Mouse (Mus musculus) embryonic facial prominence, embryonic 15.5 days (tissue): ENCODE measurements at regions not wholly inside any gene's neighbourhood (a gene's known extent, or its start where the extent isn't known, plus 50 kb on each side); places are given as distances from the start of the nearest gene placed in this dataset.
A peak's percentile ranks its signal among the peaks of the same experiment; 100 is the strongest.

Experiments used
- ATAC-seq: fragments of 200-750 bp; cut with Nextera tagmentation; 2 replicates; pipeline ENCODE4 v1.8.0; 2017; ENCODE audit warnings: low read depth, moderate TSS enrichment; ENCODE audit not compliant: insufficient number of reproducible peaks, low FRiP score, low TSS enrichment
- H3K27ac ChIP-seq: fragments of 300-500 bp; sonication (generic); replicated peaks from 2 replicates; pipeline ENCODE4 v1.5.1; 2015; ENCODE audit warnings: mild to moderate bottlenecking, inconsistent platforms
- H3K27me3 ChIP-seq: fragments of 300-500 bp; sonication (generic); 2 replicates; pipeline ENCODE4 v1.6.1; 2015; ENCODE audit warnings: inconsistent platforms
- H3K36me3 ChIP-seq: fragments of 300-500 bp; sonication (generic); 2 replicates; pipeline ENCODE4 v1.6.1; 2015; ENCODE audit warnings: mild to moderate bottlenecking, inconsistent platforms
- H3K4me1 ChIP-seq: fragments of 300-500 bp; sonication (generic); 2 replicates; pipeline ENCODE4 v1.6.1; 2015; ENCODE audit warnings: inconsistent platforms
- H3K4me2 ChIP-seq: fragments of 300-500 bp; sonication (generic); replicated peaks from 2 replicates; pipeline ENCODE4 v1.6.1; 2015; ENCODE audit warnings: mild to moderate bottlenecking, inconsistent platforms
- H3K4me3 ChIP-seq: fragments of 300-500 bp; sonication (generic); replicated peaks from 2 replicates; pipeline ENCODE4 v1.5.1; 2015; ENCODE audit warnings: mild to moderate bottlenecking, inconsistent platforms
- H3K9ac ChIP-seq: fragments of 300-500 bp; sonication (generic); 2 replicates; pipeline ENCODE4 v1.6.1; 2015; ENCODE audit warnings: inconsistent platforms
- H3K9me3 ChIP-seq: fragments of 300-500 bp; sonication (generic); replicated peaks from 2 replicates; pipeline ENCODE4 v1.6.1; 2016; ENCODE audit warnings: inconsistent platforms
- WGBS: fragments of 180-500 bp; shearing (Covaris S2); methylation state at CpG from one replicate; pipeline ENCODE4 v1.1.7; 2015; 5-methylcytosine and 5-hydroxymethylcytosine counted together

DNA sequence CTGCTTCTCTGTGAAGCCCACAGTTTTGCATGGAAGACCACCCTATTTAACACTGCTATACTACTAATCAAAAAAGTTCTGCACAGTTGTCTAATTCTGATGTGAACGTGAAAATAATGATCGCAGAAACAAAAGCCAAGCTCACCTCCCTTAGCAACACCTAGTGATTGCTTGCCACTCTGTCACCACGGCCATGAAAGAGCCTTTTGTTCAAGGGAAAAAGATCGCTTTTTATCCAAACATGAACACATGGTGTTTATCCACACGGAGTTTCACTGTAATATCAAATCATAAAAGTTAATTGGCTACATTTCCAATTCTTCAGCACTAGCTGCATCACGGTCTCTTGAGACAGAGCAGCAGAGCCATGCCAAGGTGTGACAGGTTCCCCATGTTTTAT is 85.1 kb downstream of the Cartpt start:
- Histone ChIP-seq H3K4me3 (no peak overlapping the region), H3K9me3 (no peaks in the 10 kb centered on the region)

DNA sequence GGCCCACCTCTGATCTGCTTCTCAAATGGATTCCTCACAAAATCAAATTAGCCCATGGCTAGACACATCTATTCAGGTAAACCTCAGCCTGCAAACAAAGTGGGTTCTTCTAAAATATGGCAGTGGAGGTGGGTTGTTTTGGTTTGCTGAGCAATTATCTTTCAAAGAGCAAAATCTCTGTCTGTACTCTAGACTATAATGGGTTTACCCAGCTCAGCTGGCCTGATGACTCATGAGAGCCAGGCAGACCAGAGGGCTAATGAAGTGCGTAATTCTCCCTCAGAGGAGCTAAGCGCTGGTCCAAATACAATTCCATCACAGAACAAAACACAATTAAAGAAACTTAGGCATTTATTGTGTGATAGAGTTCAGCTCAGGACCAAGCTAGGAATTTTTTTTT is 86.1 kb downstream of the Cartpt start:
- 0 out of 2 replicates have a peak, but pooled peaks cover 7% of the 10 kb centered on the region for H3K4me1 ChIP-seq
- no peak overlapping the region for H3K4me2 ChIP-seq
- H3K36me3 ChIP-seq = no peaks in the 10 kb centered on the region
- H3K9me3 ChIP-seq = no peaks in the 10 kb centered on the region
- H3K4me3 ChIP-seq = no peak overlapping the region
- 66% methylated on average over 2 of the region's 2 CpGs for WGBS
- H3K9ac ChIP-seq = no peak overlapping the region
- no peaks in the 10 kb centered on the region for H3K27me3 ChIP-seq
- ATAC-seq = no peak
- H3K27ac ChIP-seq = no peak overlapping the region

More for the DNA sequence above, 85.1 kb downstream of the Cartpt start:
- no peaks in the 10 kb centered on the region for H3K36me3 ChIP-seq
- H3K4me2 ChIP-seq = no peak overlapping the region
- no peak for ATAC-seq
- H3K4me1 ChIP-seq = 0 out of 2 replicates have a peak, but pooled peaks cover 7% of the 10 kb centered on the region
- 73% methylated on average over 6 of the region's 6 CpGs for WGBS
- H3K9ac ChIP-seq = no peak overlapping the region
- H3K27ac ChIP-seq = no peak overlapping the region
- no peaks in the 10 kb centered on the region for H3K27me3 ChIP-seq

DNA sequence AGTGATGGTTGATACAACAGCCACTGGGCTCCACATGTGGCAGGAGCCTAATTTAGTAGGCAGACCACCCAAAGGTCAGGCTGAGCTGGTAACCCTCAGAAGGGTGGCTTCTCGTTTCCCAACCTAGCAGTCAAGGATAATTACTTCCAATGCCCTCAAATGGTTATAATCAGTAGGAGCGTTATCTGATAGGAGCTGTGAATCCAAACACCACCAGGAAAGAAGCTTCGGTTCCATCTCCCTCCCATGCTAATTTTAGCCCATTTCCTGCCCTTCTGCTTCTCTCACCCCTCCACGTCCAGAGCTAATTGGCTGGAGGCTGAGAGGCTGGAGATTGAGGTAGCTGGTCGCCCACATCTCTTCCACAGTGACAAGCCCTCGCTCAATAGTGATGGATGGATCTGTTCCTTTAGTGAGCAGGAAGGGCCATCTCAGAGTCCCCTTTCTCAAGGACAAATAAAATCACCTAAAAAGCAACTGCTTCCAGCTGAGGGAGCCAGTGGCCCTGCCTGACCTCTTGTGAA is 86.8 kb downstream of the Cartpt start:
- Histone ChIP-seq H3K27ac (no peak overlapping the region), H3K9ac (no peak overlapping the region), H3K4me2 (no peak overlapping the region), H3K9me3 (no peaks in the 10 kb centered on the region), H3K4me1 (0 out of 2 replicates have a peak, but pooled peaks cover 7% of the 10 kb centered on the region), H3K36me3 (no peaks in the 10 kb centered on the region), H3K27me3 (no peaks in the 10 kb centered on the region), H3K4me3 (no peak overlapping the region)
- WGBS = 47% methylated on average over 6 of the region's 6 CpGs
- ATAC-seq = no peak

DNA sequence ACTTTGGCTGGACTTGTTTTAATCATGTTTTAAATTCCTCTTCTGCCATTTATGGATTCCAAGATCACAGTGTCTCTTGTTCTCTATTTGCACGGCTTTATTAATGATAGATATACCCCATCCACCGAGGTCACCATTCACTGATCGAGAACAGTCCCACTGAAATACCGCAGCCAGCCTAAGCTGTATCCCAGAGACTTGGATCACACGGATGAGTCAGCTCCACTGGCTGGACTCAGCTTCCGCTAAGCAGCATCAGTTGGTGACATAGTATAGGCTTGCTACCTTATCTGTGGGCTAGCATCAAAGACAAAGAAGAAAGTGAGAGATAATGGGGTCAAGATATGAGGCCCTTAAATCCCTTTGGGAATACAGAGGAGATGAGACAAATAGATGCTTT is 106.4 kb downstream of the Cartpt start:
- 47% methylated on average over 6 of the region's 6 CpGs for WGBS
- peaks cover 17% of the 10 kb centered on the region for H3K4me1 ChIP-seq
- H3K4me3 ChIP-seq = no peak overlapping the region
- no peaks in the 10 kb centered on the region for H3K27me3 ChIP-seq
- ATAC-seq = no peak
- no peaks in the 10 kb centered on the region for H3K9me3 ChIP-seq
- H3K9ac ChIP-seq = no peak overlapping the region
- peak overlapping the region; percentile 55 for H3K27ac ChIP-seq
- no peak overlapping the region for H3K4me2 ChIP-seq
- H3K36me3 ChIP-seq = no peaks in the 10 kb centered on the region

DNA sequence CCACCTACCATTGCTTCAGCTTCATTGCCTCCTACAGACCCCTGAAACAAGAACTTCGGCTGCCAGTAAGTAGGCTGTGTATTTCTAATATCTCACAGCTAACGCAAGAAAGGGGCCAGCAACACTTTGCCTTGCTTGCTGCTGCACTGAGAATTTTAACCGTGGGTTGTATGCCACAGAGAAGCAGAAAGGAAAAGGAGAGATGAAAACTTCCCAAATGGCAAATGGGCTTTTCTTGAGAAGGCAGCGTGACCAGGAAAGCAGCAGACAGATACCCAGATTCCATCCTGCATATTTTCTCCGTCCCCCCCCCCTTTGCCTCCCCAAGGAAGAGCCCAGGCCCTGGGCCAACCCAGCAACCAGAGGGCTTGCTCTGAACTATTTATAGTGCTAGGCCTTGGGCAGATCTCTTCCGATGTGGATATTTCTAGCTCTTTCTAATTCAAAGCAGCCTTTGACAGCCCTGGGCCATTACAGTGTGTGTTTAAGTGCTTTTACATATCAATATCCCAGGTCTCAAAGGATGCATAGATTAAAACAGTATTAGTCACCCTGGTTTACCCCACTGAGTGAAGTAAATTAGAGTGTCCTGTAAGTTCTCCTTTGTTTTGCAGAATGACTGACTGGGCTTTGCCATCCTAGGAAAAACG is 107.0 kb downstream of the Cartpt start:
- H3K27me3 ChIP-seq = no peaks in the 10 kb centered on the region
- H3K4me2 ChIP-seq = no peak overlapping the region
- no peak overlapping the region for H3K4me3 ChIP-seq
- 23% methylated on average over 7 of the region's 7 CpGs for WGBS
- H3K4me1 ChIP-seq = peaks cover 17% of the 10 kb centered on the region
- ATAC-seq = peak; percentile 47
- no peaks in the 10 kb centered on the region for H3K36me3 ChIP-seq
- H3K27ac ChIP-seq = peak overlapping the region; percentile 55
- H3K9ac ChIP-seq = no peak overlapping the region
- H3K9me3 ChIP-seq = no peaks in the 10 kb centered on the region

DNA sequence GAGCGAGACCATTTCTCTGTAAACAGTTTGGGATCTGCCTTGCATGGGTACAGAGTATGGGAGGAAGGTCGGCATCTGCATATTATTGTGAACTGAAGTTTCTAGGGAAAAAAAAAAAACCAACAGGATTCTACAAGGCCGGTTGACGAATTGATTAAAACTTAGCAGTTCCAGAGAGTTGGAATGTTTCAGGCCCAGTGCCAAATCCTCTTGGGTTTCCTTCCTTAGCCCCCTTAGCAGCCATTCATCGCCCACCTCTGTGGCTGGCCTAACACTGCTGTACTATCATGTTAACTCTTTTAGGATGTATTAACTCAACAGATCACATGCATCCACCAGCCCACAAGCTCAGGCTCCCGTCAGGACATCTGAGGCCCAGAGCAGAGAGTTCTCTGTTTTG is 107.9 kb downstream of the Cartpt start:
- H3K4me3 ChIP-seq = no peak overlapping the region
- no peaks in the 10 kb centered on the region for H3K36me3 ChIP-seq
- no peak overlapping the region for H3K4me2 ChIP-seq
- ATAC-seq = no peak
- no peak overlapping the region for H3K9ac ChIP-seq
- peak overlapping the region; percentile 55; the same call in 1 of the 2 replicates for H3K27ac ChIP-seq
- 32% methylated on average over 6 of the region's 6 CpGs for WGBS
- peaks cover 17% of the 10 kb centered on the region for H3K4me1 ChIP-seq
- no peaks in the 10 kb centered on the region for H3K9me3 ChIP-seq
- no peaks in the 10 kb centered on the region for H3K27me3 ChIP-seq

DNA sequence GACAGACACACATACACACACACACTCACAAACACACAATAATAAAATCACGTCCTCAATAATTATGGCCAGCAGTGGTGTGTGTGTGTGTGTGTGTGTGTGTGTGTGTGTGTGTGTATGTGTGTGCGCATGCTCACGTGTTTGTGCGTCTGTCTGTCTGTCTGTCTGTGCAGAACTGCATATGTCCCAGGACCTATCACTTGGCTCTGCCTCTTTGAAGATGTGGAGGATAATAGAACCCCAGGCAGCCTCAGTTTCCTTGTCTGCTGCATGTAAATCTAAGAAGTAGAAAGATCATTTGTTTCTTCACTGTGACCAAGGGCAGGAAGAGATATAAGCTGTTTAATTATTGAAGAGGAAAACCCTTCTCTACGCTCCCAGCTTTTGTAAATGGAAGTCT is 109.9 kb downstream of the Cartpt start:
- Histone ChIP-seq H3K4me3 (no peak overlapping the region), H3K9me3 (no peaks in the 10 kb centered on the region), H3K4me2 (no peak overlapping the region), H3K9ac (no peak overlapping the region), H3K4me1 (peaks cover 17% of the 10 kb centered on the region), H3K27me3 (no peaks in the 10 kb centered on the region), H3K27ac (no peak overlapping the region), H3K36me3 (no peaks in the 10 kb centered on the region)
- 89% methylated on average over 5 of the region's 5 CpGs for WGBS
- ATAC-seq = no peak

DNA sequence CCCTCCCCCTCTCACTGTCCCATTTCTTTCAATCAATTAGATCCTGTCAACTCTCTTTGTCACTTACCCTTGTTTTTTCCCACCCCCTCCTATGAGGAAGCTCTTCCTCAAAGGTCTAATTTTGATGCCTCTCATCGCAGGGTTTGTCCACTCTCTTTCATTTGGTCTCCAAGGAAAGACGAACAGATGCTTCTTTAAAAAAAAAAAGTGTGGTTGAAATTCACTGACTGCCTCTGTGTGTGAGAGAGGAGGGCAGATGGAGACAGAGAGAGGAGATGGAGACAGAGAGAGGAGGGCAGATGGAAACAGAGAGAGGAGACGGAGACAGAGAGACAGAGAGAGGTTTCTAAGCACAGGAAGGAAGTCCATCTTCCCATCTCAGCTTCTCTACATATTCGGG is 113.1 kb downstream of the Cartpt start:
- H3K9ac ChIP-seq = no peak overlapping the region
- WGBS = 57% methylated on average over 4 of the region's 4 CpGs
- no peak for ATAC-seq
- no peaks in the 10 kb centered on the region for H3K9me3 ChIP-seq
- H3K36me3 ChIP-seq = no peaks in the 10 kb centered on the region
- no peak overlapping the region for H3K4me2 ChIP-seq
- H3K4me1 ChIP-seq = peaks cover 11% of the 10 kb centered on the region; the same call in 1 of the 2 replicates
- no peak overlapping the region for H3K27ac ChIP-seq
- H3K4me3 ChIP-seq = no peak overlapping the region
- H3K27me3 ChIP-seq = no peaks in the 10 kb centered on the region

DNA sequence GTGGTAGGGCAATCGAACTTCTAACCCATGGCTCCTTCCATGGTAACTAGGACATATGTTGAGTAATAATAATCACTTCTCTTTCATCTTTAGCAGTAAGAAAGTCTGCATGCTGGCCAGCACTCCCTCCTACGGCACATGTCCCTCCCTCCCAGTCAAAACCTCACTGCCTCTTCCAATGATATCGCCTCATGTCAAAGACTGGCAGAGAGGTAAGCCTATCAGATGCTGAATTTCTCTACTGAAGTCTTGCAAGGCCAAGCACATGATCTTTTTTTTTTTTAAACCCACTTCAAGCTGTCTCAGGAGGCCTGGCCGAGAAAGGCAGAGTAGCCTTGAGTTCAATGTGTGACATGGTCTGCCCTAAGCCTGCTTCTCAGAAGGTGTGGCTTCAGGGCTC is 115.5 kb downstream of the Cartpt start:
- WGBS = 89% methylated on average over 4 of the region's 4 CpGs
- no peak overlapping the region for H3K4me2 ChIP-seq
- no peak overlapping the region for H3K9ac ChIP-seq
- H3K9me3 ChIP-seq = no peaks in the 10 kb centered on the region
- no peak for ATAC-seq
- no peaks in the 10 kb centered on the region for H3K36me3 ChIP-seq
- no peaks in the 10 kb centered on the region for H3K27me3 ChIP-seq
- H3K4me1 ChIP-seq = peaks cover 26% of the 10 kb centered on the region
- H3K4me3 ChIP-seq = no peak overlapping the region
- no peak overlapping the region for H3K27ac ChIP-seq

DNA sequence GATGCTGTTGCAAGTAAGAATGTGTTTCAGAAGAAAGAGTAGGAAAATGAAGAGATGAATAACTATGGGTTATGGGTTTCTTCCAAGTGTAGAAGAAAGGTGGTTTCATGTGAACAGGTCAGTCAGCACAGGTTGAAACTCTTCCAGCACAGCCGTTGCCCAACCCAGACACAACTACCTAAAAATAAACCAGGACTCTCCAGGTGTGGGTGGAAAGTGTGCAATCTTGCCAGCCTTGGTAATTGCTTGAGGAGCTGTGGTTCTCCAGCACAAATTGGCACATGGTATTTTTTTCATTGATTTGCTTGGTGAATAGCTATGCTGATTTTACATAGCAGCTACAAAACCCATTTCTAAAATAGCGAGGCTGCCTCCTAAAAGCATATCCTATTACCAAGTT is 116.6 kb downstream of the Cartpt start:
- Histone ChIP-seq H3K4me1 (peaks cover 26% of the 10 kb centered on the region), H3K27me3 (no peaks in the 10 kb centered on the region), H3K27ac (no peak overlapping the region), H3K4me2 (no peak overlapping the region), H3K9ac (no peak overlapping the region), H3K9me3 (no peaks in the 10 kb centered on the region), H3K36me3 (no peaks in the 10 kb centered on the region), H3K4me3 (no peak overlapping the region)
- 55% methylated on average over 2 of the region's 2 CpGs for WGBS
- no peak for ATAC-seq

DNA sequence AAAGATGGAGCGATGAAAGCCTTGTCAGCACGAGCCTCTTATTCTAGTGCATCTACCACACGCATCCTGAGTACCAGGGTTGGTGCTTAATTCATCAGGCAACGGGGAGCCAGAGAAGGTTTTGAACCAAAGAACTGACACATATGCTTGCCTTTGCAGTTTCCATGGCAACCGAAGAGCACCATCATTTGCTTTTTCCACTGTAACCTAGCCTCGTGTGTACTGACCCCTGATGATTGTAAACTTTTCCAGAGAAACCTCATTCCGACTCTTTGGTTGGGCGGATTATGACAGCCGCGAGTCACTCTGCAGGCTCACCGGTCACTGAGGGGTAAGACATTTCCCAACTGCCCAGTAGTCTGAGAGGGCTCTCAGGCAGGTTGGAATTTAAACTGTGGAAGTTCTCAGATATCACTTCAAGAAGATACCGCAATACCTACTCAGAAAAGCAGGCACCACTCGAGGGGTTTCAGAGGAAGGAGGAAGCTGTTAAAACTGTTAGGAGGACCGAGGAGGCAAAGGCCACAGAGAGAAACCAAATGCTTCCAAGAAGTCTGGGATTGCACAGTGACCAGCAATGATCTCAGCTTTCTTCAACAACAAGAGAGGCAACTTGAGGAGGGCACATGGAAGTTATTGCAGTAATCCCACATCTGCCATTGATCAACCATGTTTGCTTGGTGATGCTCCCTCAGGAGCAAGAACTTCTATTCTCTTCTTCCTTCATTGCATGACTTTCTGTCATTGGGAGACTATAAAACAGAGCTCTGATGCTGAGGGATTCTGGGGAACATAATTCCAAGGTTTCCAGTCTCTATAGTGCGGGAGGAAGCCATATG is 117.8 kb downstream of the Cartpt start:
- H3K4me1 ChIP-seq = peaks cover 26% of the 10 kb centered on the region
- H3K9me3 ChIP-seq = no peaks in the 10 kb centered on the region
- no peaks in the 10 kb centered on the region for H3K27me3 ChIP-seq
- H3K4me3 ChIP-seq = no peak overlapping the region
- WGBS = 59% methylated on average over 15 of the region's 15 CpGs
- no peak overlapping the region for H3K27ac ChIP-seq
- no peak overlapping the region for H3K4me2 ChIP-seq
- no peak overlapping the region for H3K9ac ChIP-seq
- no peaks in the 10 kb centered on the region for H3K36me3 ChIP-seq
- no peak for ATAC-seq
